In genomic region chr17:29858764-29859163, GRCm38 (mm10) we compare ENCODE assay signal across 9 mouse cellular contexts.
A peak's percentile ranks its signal among the peaks of the same experiment; 100 is the strongest.
DNase-seq lines count a peak whose midpoint lies in the region; TF ChIP-seq lines count a peak whose summit lies in the region.
"Had no signal": no experiment of that assay in that cellular context is flagged by ENCODE, and none has a peak within 500 bp of the region (broad histone marks: within the 10 kb centered on the region; RNA-seq: fewer than 3 reads in every experiment).

No protein-coding gene starts in this region.

- intact Hi-C loops in left cerebral cortex, adult 2 months (cut with DNase I) = no loop called here
- intact Hi-C loops in left cerebral cortex, postnatal 25 days (cut with DNase I) = no loop called here

- no peak overlapping the region for H3K27ac ChIP-seq in left cerebral cortex, adult 2 months
- no peak overlapping the region for H3K27ac ChIP-seq in embryonic facial prominence, embryonic 10.5 days (replicated peaks)
- H3K27ac ChIP-seq: lung, embryonic 15.5 days had no signal

- H3K4me3 ChIP-seq in left cerebral cortex, adult 2 months = no peak overlapping the region
- no peak overlapping the region for H3K4me3 ChIP-seq in embryonic facial prominence, embryonic 10.5 days
- H3K4me3 ChIP-seq: lung, embryonic 15.5 days had no signal

- H3K36me3 ChIP-seq in embryonic facial prominence, embryonic 10.5 days (replicated peaks) = no peaks in the 10 kb centered on the region
- H3K36me3 ChIP-seq: lung, embryonic 15.5 days had no signal

- no peaks in the 10 kb centered on the region for H3K9me3 ChIP-seq in embryonic facial prominence, embryonic 10.5 days
- H3K9me3 ChIP-seq: lung, embryonic 15.5 days had no signal

- peak; percentile 46 for TF ChIP-seq CTCF in left cerebral cortex, adult 2 months (IDR thresholded peaks at IDR 0.05)

- peaks cover 19% of the 10 kb centered on the region for H3K4me1 ChIP-seq in embryonic facial prominence, embryonic 10.5 days

- peak; percentile 33 to 34 for DNase-seq in adrenal gland, adult 18-20 months (ENCODE audit: low spot score in 2 of 2)
- DNase-seq in adrenal gland, postnatal 4 days (ENCODE audit: low spot score in 2 of 2) = no peak
- DNase-seq in left cerebral cortex, adult 2 months (ENCODE audit: extremely low spot score in 1 of 2, low spot score in 2 of 2) = peak in 1 of 2 experiments; percentile 36
- no peak for DNase-seq in left cerebral cortex, postnatal 25 days (ENCODE audit: low spot score in 2 of 2)
- peak; percentile 32 for DNase-seq in embryonic facial prominence, embryonic 10.5 days (ENCODE audit: low spot score)
- DNase-seq in spleen, adult 12 weeks (ENCODE audit: low spot score) = peak; percentile 14
- no peak for DNase-seq in heart, adult 8-10 months (ENCODE audit: low spot score)
- no peak for DNase-seq in ovary, postnatal 10 days (ENCODE audit: low spot score)

- WGBS in embryonic facial prominence, embryonic 10.5 days = 89% methylated on average over 3 of the region's 3 CpGs

- H3K27me3 ChIP-seq in embryonic facial prominence, embryonic 10.5 days (replicated peaks; ENCODE audit: low read depth, poor library complexity, severe bottlenecking) = no peaks in the 10 kb centered on the region; the same call in 1 of the 2 replicates
- H3K27me3 ChIP-seq: lung, embryonic 15.5 days had no signal

Comparison
In these comparisons a context has a peak if more than half of its experiments do, and no peak if none do; other contexts are left out.
1. DNase-seq: peak in adrenal gland, adult 18-20 months (2 of 2), embryonic facial prominence, embryonic 10.5 days (single experiment) and spleen, adult 12 weeks (single experiment); none in adrenal gland, postnatal 4 days (0 of 2), left cerebral cortex, postnatal 25 days (0 of 2), heart, adult 8-10 months (single experiment) and ovary, postnatal 10 days (single experiment).